Mouse (Mus musculus) monocyte, adult 2 months (primary cell): ENCODE measurements around the gene D630039A03Rik.

Source experiments
- DNase-seq, 2 experiments: peaks; one replicate each; pipeline ENCODE4 v3.0.0; 2022; ENCODE audit warnings: low spot score in 2 of 2, low read depth in 1 of 2

The D630039A03Rik gene

GRCm38 (mm10) chr4:57916201-57916661 is at the start of gene D630039A03Rik:
Gene D630039A03Rik (minus strand): TSS chr4:57916297.
- no peak for DNase-seq

- no peak for DNase-seq
These were observed 49.4 kb upstream of the D630039A03Rik start for GRCm38 (mm10) chr4:57965516-57965915.

GRCm38 (mm10) chr4:57964143-57964542 is 48.0 kb upstream of the D630039A03Rik start:
- DNase-seq = no peak

GRCm38 (mm10) chr4:57959056-57959455 is 43.0 kb upstream of the D630039A03Rik start:
- no peak for DNase-seq

GRCm38 (mm10) chr4:57958098-57958497 is 42.0 kb upstream of the D630039A03Rik start:
- no peak for DNase-seq

- no peak for DNase-seq
These were observed 41.3 kb upstream of the D630039A03Rik start for GRCm38 (mm10) chr4:57957200-57958085.

GRCm38 (mm10) chr4:57956029-57956960 is 40.2 kb upstream of the D630039A03Rik start, which contains the start of gene Txn1:
Gene Txn1 (minus strand): TSS chr4:57956411.
- DNase-seq = peak; percentile 93 to 95

- DNase-seq = peak; percentile 13 to 16
These were observed 39.5 kb upstream of the D630039A03Rik start for GRCm38 (mm10) chr4:57955544-57955958.

GRCm38 (mm10) chr4:57954991-57955390 is 38.9 kb upstream of the D630039A03Rik start:
- DNase-seq = no peak

GRCm38 (mm10) chr4:57954580-57954979 is 38.5 kb upstream of the D630039A03Rik start:
- DNase-seq = no peak

GRCm38 (mm10) chr4:57953796-57954195 is 37.7 kb upstream of the D630039A03Rik start:
- DNase-seq = no peak

GRCm38 (mm10) chr4:57952891-57953290 is 36.8 kb upstream of the D630039A03Rik start:
- DNase-seq = no peak

GRCm38 (mm10) chr4:57952416-57952815 is 36.3 kb upstream of the D630039A03Rik start:
- no peak for DNase-seq

- no peak for DNase-seq
These were observed 33.8 kb upstream of the D630039A03Rik start for GRCm38 (mm10) chr4:57949866-57950265.

GRCm38 (mm10) chr4:57947476-57947875 is 31.4 kb upstream of the D630039A03Rik start:
- DNase-seq = no peak

GRCm38 (mm10) chr4:57947036-57947435 is 30.9 kb upstream of the D630039A03Rik start:
- DNase-seq = no peak

- DNase-seq = no peak
These were observed 26.8 kb upstream of the D630039A03Rik start for GRCm38 (mm10) chr4:57942892-57943291.

GRCm38 (mm10) chr4:57940631-57941030 is 24.5 kb upstream of the D630039A03Rik start:
- DNase-seq = no peak

GRCm38 (mm10) chr4:57937292-57937691 is 21.2 kb upstream of the D630039A03Rik start:
- no peak for DNase-seq

GRCm38 (mm10) chr4:57934181-57934580 is 18.1 kb upstream of the D630039A03Rik start:
- no peak for DNase-seq

GRCm38 (mm10) chr4:57930559-57931170 is 14.6 kb upstream of the D630039A03Rik start:
- DNase-seq = no peak
